Mouse (Mus musculus): ENCODE results near the gene Gabbr1.

DNA sequence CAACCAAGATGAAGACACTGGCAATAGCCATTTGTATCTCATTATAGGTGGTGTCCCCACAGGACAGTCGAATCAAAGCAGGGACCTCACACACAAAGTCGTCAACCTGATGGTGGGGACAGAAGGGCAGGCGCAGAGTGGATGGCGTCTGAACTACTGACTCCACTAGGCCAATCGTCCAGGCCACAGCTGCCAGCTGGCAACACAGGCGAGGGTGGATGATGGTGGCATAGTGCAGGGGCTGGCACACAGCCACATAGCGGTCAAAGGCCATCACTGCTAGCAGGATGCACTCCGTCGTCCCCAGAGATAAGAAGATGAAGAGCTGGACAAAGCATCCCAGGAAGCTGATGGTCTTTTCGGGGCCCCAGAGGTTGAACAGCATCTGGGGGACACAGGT, 39.8 kb downstream of the Gabbr1 start:
- TF ChIP-seq CTCF (IDR thresholded peaks at IDR 0.05; ENCODE audit: low read depth, low read length) (no peak), POLR2A (IDR thresholded peaks at IDR 0.05; ENCODE audit: borderline replicate concordance, low read depth, low read length) (no peak)
